Mouse (Mus musculus) heart, postnatal 14 days (tissue): ENCODE data around the gene Ripor3. TPM values are rescaled to one million over a fixed set of nuclear protein-coding genes. Genes with fewer than 3 reads are reported as not detected.
"Not testable (repeated sequence)": the region's sequence is repeated elsewhere in the genome, so short reads cannot be mapped to it uniquely, and the experiment has no call there.

Source experiments
- DNase-seq, 2 experiments: peaks; one replicate each; pipeline ENCODE4 v3.0.0; 2021 to 2022
- intact Hi-C: fragments of 180-260 bp; cut with DNase I; formaldehyde crosslinking; loops from one replicate; pipeline ENCODE4 v1.15.1; 2025
- long read RNA-seq, 2 experiments: library from polyadenylated mRNA; stranded (forward); transcript quantifications; one replicate each; pipeline ENCODE4 v2.0.0; 2021
- total RNA-seq, 2 experiments: library from RNA; stranded (reverse); gene quantifications; 2 replicates each; pipeline ENCODE4 v1.2.3; 2021

The Ripor3 gene
- 1 to 10 TPM in 1 of 2 experiments, under 1 TPM in 1; 0.93 to 1.1 TPM for total RNA-seq
- long read RNA-seq, experiment 1, result 0 reads
- long read RNA-seq, experiment 2, partial matches to known transcripts, result 0 of 1 reads
- long read RNA-seq, experiment 2, other reads (novel, unspliced or antisense), result 1 of 1 reads

- intact Hi-C loops, result loop anchor here (5.0 to 10.0 kb wide), 2 partner anchors 87 to 105 kb away; no protein-coding TSS in a partner anchor
- DNase-seq, result peak; percentile 84 to 90
Observed at GRCm38 (mm10) chr2:168009936-168010668, at the start of gene Ripor3. TSS of gene Ripor3 (minus strand) at chr2:168010618.

- DNase-seq, result no peak
Observed at GRCm38 (mm10) chr2:168059200-168059790, 48.9 kb upstream of the Ripor3 start.

GRCm38 (mm10) chr2:168058488-168059199 lies 48.2 kb upstream of the Ripor3 start:
- intact Hi-C loops, result no loop called here
- DNase-seq, result no peak

More at GRCm38 (mm10) chr2:168059200-168059790, 48.9 kb upstream of the Ripor3 start:
- intact Hi-C loops, result no loop called here

- DNase-seq, intact Hi-C loops: not testable (repeated sequence)
Observed at GRCm38 (mm10) chr2:168057876-168058275, 47.5 kb upstream of the Ripor3 start.

DNA sequence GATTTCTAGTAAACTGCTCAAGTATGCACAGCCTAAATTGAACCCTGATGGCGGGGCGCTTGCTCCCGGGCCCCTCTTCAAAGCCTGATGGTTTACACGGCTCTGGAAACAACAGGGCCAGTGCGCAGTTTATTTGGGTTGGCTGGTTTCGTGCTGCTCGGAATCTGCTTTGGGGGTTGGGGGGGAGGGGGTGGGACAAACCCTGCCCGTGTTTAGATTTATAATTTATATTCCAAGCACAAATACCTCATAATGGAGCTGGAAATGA lies 46.2 kb upstream of the Ripor3 start:
- intact Hi-C loops, result no loop called here
- no peak for DNase-seq

GRCm38 (mm10) chr2:168055910-168056665 lies 45.7 kb upstream of the Ripor3 start:
- no peak for DNase-seq
- intact Hi-C loops, result no loop called here

GRCm38 (mm10) chr2:168054142-168054541 lies 43.7 kb upstream of the Ripor3 start:
- DNase-seq, result no peak
- intact Hi-C loops, result loop anchor here (5.0 kb wide), 1 partner anchor 43 kb away; no protein-coding TSS in a partner anchor

DNA sequence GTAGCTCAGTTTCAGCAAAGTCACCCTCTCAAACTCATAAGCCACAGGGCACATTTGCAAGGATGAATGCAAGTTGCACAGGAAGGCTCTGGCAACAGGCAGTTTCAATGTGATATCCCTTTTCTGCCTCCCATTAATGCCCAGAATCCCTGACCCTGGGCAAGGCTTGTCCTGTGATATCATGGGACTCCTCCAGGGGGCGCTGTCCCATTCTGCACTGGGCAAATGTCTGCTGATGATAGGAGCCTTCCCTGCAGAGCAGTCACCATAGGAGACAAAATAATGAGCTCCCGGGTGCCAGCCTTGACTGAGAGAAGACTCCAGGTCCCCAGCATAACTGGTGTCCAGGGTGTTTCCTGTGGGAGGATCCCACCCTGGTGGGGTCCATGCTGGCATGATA lies 42.3 kb upstream of the Ripor3 start:
- DNase-seq, result peak; percentile 42 to 56
- intact Hi-C loops, result loop anchor here (5.0 kb wide), 1 partner anchor 45 kb away; no protein-coding TSS in a partner anchor

DNA sequence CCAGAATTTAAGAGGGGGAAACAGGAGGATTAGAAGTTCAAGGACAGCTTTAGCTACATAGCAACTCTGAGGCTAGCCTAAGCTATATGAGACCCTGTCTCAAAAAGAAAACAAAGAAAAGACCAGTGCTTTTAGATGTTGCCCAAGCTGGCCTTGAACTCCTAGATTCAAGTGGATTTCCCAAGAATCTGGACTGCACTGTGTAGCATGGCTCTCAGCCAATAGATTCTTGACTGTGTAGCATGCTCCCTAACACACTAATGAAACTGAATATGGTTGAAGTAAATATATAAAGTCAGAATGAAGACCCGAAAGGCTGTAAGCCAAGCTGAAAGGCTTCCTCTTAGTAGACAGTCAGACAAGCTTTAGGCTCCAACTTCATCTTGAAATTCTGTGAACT lies 41.7 kb upstream of the Ripor3 start:
- intact Hi-C loops, result loop anchor here (5.0 kb wide), 1 partner anchor 45 kb away; no protein-coding TSS in a partner anchor
- no peak for DNase-seq

GRCm38 (mm10) chr2:168050000-168050942 lies 39.9 kb upstream of the Ripor3 start:
- DNase-seq, result peak; percentile 48 to 50
- intact Hi-C loops, result loop anchor here (5.0 kb wide), 1 partner anchor 47 kb away; no protein-coding TSS in a partner anchor

- intact Hi-C loops, result no loop called here
Observed at GRCm38 (mm10) chr2:168049002-168049635, 38.7 kb upstream of the Ripor3 start.

GRCm38 (mm10) chr2:168046467-168046866 lies 36.0 kb upstream of the Ripor3 start:
- no peak for DNase-seq

More at GRCm38 (mm10) chr2:168049002-168049635, 38.7 kb upstream of the Ripor3 start:
- peak; percentile 20 to 29 for DNase-seq

GRCm38 (mm10) chr2:168045771-168046170 lies 35.4 kb upstream of the Ripor3 start:
- intact Hi-C loops, result no loop called here
- DNase-seq, result peak; percentile 28 to 29

More at GRCm38 (mm10) chr2:168046467-168046866, 36.0 kb upstream of the Ripor3 start:
- intact Hi-C loops, result no loop called here

DNA sequence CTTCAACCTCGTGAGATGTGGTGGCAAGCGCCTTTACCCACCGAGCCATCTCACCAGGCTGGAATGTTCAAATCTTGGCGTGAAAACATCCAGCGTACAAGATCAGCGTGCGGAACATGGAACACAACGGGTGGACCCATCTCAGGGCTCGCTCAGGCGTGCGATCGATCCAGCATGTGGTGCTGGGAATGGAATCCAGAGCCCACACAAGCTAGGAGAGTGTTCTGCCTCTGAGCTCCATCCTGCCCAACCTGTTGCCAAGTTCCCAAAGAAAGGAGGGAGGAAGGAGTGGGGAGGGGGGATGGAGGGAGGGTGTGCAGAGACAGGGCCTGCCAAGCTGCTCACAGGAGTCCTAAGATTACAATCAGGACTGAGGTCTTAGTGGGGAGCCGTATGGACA lies 34.9 kb upstream of the Ripor3 start:
- intact Hi-C loops, result no loop called here

DNA sequence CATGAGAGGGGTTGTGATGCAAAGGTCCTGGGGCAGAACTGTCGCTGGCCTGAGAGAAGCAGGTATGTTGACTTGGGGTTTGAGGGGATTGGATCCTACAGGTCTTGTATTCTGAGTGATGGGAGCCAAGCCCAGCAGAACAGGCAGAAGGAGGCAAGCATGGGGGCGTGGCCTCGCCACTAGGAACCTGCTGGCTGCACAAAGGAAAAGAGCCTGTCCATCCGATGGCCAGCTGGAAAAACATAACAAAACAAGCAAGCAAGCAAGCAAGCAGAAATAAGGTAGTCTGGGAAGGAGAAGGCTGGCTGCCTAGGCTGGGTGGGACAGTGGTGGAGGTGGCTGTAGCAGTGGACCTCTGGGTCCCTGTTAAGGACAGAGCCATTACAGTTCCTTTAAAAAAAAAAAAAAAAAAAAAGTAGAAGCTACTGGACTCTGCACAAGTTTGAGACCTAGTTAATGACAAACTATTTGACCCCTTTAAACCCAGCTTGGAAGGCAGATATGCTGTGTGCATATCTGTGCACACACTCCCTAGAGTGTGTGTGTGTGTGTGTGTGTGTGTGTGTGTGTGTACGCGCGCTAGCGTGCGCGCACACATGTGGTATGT lies 34.4 kb upstream of the Ripor3 start:
- intact Hi-C loops, result no loop called here
- DNase-seq, result no peak

More for the DNA sequence above, 34.9 kb upstream of the Ripor3 start:
- DNase-seq, result no peak

DNA sequence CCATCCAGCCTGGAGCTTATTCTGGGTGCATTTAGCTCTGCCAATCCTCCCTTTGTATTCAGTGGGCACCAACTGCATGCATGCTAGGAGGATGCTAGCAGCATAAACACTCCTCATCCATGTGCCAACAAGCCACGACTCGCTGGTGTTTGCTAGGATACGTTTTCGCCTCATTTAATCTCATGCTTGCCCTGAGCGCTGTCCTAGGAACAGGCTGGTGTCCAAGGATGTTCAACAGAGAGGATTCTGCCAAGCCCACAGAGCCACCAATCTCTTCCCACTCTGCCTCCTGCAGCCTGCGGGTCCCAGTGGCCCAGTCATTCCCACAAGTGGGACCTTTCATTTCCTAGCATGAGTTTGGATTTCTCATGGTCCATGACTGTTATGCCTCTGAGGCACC lies 31.6 kb upstream of the Ripor3 start:
- intact Hi-C loops, result no loop called here
- no peak for DNase-seq

- no peak for DNase-seq
- intact Hi-C loops, result no loop called here
Observed at GRCm38 (mm10) chr2:168040751-168041150, 30.3 kb upstream of the Ripor3 start.

GRCm38 (mm10) chr2:168037063-168037462 lies 26.6 kb upstream of the Ripor3 start:
- no peak for DNase-seq
- intact Hi-C loops, result no loop called here
